Mouse (Mus musculus) macrophage (primary cell): Measurements from ENCODE around the gene Rs1. TPM values are rescaled to one million over a fixed set of nuclear protein-coding genes. Genes with fewer than 3 reads are reported as not detected.

Experiments
- polyA plus RNA-seq: library from polyadenylated mRNA; stranded (reverse); fragments of 250-400 nt; gene quantifications from 3 replicates; pipeline ENCODE4 v1.2.4, GENCODE M21; 2018; ENCODE audit warnings: inconsistent platforms

Rs1 gene
- polyA plus RNA-seq, 1 experiment from 2014 or later, result not detected

Other genes with a start within 250 kb of the Rs1 start
- gene Ppef1, start 32.2 kb upstream of the Rs1 start, polyA plus RNA-seq, result not detected in 3 replicates
- not detected in 3 replicates for gene Gja6, start 139.0 kb downstream of the Rs1 start, polyA plus RNA-seq
- 0.29 to 0.75 TPM (median 0.40 TPM) in 3 replicates for gene Cdkl5, start 226.7 kb downstream of the Rs1 start, polyA plus RNA-seq